Comparison of ENCODE assay signal across 11 mouse cellular contexts in genomic region chr10:70437289-70437688, GRCm38 (mm10). TPM values are rescaled to one million over a fixed set of nuclear protein-coding genes. Genes with fewer than 3 reads are reported as not detected.
DNase-seq lines count a peak whose midpoint lies in the region; ATAC-seq lines count a peak whose summit lies in the region.
"Had no signal": no experiment of that assay in that cellular context is flagged by ENCODE, and none has a peak within 500 bp of the region (broad histone marks: within the 10 kb centered on the region; RNA-seq: fewer than 3 reads in every experiment).

No protein-coding gene starts in this region.

- peak; percentile 59 to 71 for DNase-seq in adrenal gland, adult (ENCODE audit: inconsistent age in 2 of 2, low spot score in 1 of 2)
- DNase-seq in adrenal gland, adult 8-10 months = no peak
- DNase-seq in adrenal gland, postnatal 25 days = peak; percentile 45
- DNase-seq in kidney, postnatal 4 days = peak; percentile 63 to 76
- DNase-seq in spleen, postnatal 10 days (ENCODE audit: low spot score in 2 of 2) = no peak
- DNase-seq in T-cell, adult 2 months (ENCODE audit: low spot score) = no peak
- DNase-seq in spleen, postnatal 4 days (ENCODE audit: low spot score in 2 of 2) = no peak

- H3K4me1 ChIP-seq in heart, embryonic 16.5 days (ENCODE audit: control insufficient read depth, insufficient read depth, low read length) = peaks cover 3% of the 10 kb centered on the region; the same call in 1 of the 2 replicates

- H3K4me3 ChIP-seq in heart, embryonic 16.5 days (ENCODE audit: low read length) = no peak overlapping the region
- H3K4me3 ChIP-seq: limb, embryonic 10.5 days; megakaryocyte, embryonic 14.5 days; neural tube, embryonic 12.5 days had no signal

- no peaks in the 10 kb centered on the region for H3K36me3 ChIP-seq in heart, embryonic 16.5 days (ENCODE audit: control insufficient read depth, insufficient read depth)
- H3K36me3 ChIP-seq: limb, embryonic 10.5 days; neural tube, embryonic 12.5 days had no signal

- no peaks in the 10 kb centered on the region for H3K27me3 ChIP-seq in heart, embryonic 16.5 days (ENCODE audit: control insufficient read depth, insufficient read depth, low read length)
- H3K27me3 ChIP-seq: neural tube, embryonic 12.5 days had no signal

- ATAC-seq in heart, embryonic 16.5 days (replicated peaks; ENCODE audit: extremely low read depth, insufficient read depth, low FRiP score) = peak; percentile 55

- no peak overlapping the region for H3K4me2 ChIP-seq in heart, embryonic 16.5 days (ENCODE audit: low read depth, low read length)
- H3K4me2 ChIP-seq: neural tube, embryonic 12.5 days had no signal

- 53% methylated on average over 5 of the region's 5 CpGs for WGBS in heart, embryonic 16.5 days

- H3K27ac ChIP-seq in heart, embryonic 16.5 days (ENCODE audit: low read length) = peak overlapping the region; percentile 5; the same call in 1 of the 2 replicates
- H3K27ac ChIP-seq: limb, embryonic 10.5 days; neural tube, embryonic 12.5 days had no signal

- H3K9me3 ChIP-seq in heart, embryonic 16.5 days (replicated peaks; ENCODE audit: control insufficient read depth, low read length) = 0 out of 2 replicates have a peak, but pooled peaks cover 3% of the 10 kb centered on the region
- H3K9me3 ChIP-seq: limb, embryonic 10.5 days; neural tube, embryonic 12.5 days had no signal

- H3K9ac ChIP-seq in heart, embryonic 16.5 days (ENCODE audit: low read length) = no peak overlapping the region
- H3K9ac ChIP-seq: neural tube, embryonic 12.5 days had no signal

RNA-seq across cellular contexts. Expression of gene Fam13c, which starts 3.0 kb away (rescaled TPM):
- 10 to 100 TPM; 14.9 to 49.2 (median 28.9) TPM for total RNA-seq in adrenal gland, adult 8-10 months (2022)
- 16.9 and 17.5 TPM in 2 replicates for total RNA-seq in adrenal gland, postnatal 25 days (2021)
- polyA plus RNA-seq in heart, embryonic 16.5 days (2015; fragmentation: Nextera tagmentation; extraction: Ambion mirVana) = 9.2 and 11.1 TPM in 2 replicates

Comparison
In these comparisons a context has a peak if more than half of its experiments do, and no peak if none do; other contexts are left out.
1. DNase-seq: peak in adrenal gland, adult (2 of 2), adrenal gland, postnatal 25 days (single experiment) and kidney, postnatal 4 days (2 of 2); none in adrenal gland, adult 8-10 months (single experiment), spleen, postnatal 10 days (0 of 2), T-cell, adult 2 months (single experiment) and spleen, postnatal 4 days (0 of 2).